Mouse (Mus musculus) bone marrow macrophage, adult 2 months (primary cell): Measurements from ENCODE around the gene Mocs1.
"Not testable (repeated sequence)": the region's sequence is repeated elsewhere in the genome, so short reads cannot be mapped to it uniquely, and the experiment has no call there.

Experiments used
- CTCF ChIP-seq: IDR thresholded peaks from 2 replicates; pipeline ENCODE4 v1.5.1; 2012; ENCODE audit warnings: low read depth, mild to moderate bottlenecking, low read length, moderate library complexity
- POLR2A ChIP-seq: IDR thresholded peaks from 2 replicates; pipeline ENCODE4 v1.6.1; 2012; ENCODE audit warnings: mild to moderate bottlenecking, low read depth, low read length, borderline replicate concordance

- TF ChIP-seq CTCF, POLR2A: not testable (repeated sequence)
Measured at GRCm38 (mm10) chr17:49437306-49437705, 9.1 kb downstream of the Mocs1 start.
